Mouse (Mus musculus): ENCODE measurements around the gene Hmgxb4. TPM values are rescaled to one million over a fixed set of nuclear protein-coding genes. Genes with fewer than 3 reads are reported as not detected.

The Hmgxb4 gene
- polyA plus RNA-seq, 1 experiment from 2014 or later, result 53.1 TPM

DNA sequence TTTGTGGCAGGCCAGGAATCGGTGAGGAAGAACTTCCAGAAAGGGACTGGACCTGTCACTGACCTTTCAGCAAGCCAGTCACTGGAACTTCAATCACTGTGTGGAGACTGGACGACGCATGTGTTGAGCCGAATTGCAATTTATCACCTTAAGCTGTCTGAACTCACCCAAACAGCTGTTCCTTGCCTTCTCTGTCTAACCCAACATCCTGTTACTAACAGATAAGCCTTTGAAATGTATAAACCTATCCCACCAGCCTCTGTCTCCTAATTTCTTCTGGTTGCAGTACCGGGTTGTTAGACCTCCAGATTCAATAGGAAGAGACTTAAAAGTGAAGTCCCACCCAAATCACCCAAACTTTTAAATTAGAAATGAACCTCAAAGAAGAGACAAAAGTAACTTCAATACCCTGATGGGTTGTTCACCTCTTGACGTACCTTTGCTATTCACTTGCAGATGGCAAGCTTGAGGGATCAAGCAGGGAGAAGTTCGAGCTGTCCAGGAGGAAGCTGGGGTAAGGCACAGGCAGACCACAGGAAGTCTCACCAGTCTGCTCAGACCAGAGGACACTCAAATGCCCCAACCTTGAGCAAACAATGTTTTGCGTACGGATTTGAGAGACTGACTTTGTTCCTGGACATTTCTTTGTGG lies 13.0 kb upstream of the Hmgxb4 start:
- no peaks in the 10 kb centered on the region for H3K27me3 ChIP-seq (ENCODE audit: control insufficient read depth, insufficient read depth, low read length)
- no peak overlapping the region for H3K27ac ChIP-seq (replicated peaks; ENCODE audit: low read depth, low read length)
- DNase-seq (no peak), ATAC-seq (ENCODE audit: low FRiP score, low TSS enrichment) (no peak)
- no peaks in the 10 kb centered on the region for H3K36me3 ChIP-seq (ENCODE audit: control insufficient read depth, insufficient read depth, low read length)
- H3K9ac ChIP-seq (replicated peaks; ENCODE audit: low read length), result no peak overlapping the region
- no peak overlapping the region for H3K4me2 ChIP-seq (ENCODE audit: low read length)
- WGBS, result 68% methylated on average over 9 of the region's 9 CpGs
- no peak overlapping the region for H3K4me3 ChIP-seq (replicated peaks; ENCODE audit: low read depth, low read length)
- H3K9me3 ChIP-seq (ENCODE audit: control insufficient read depth, low read length), result no peaks in the 10 kb centered on the region
- H3K4me1 ChIP-seq (ENCODE audit: control insufficient read depth, insufficient read depth, low read length), result no peaks in the 10 kb centered on the region

DNA sequence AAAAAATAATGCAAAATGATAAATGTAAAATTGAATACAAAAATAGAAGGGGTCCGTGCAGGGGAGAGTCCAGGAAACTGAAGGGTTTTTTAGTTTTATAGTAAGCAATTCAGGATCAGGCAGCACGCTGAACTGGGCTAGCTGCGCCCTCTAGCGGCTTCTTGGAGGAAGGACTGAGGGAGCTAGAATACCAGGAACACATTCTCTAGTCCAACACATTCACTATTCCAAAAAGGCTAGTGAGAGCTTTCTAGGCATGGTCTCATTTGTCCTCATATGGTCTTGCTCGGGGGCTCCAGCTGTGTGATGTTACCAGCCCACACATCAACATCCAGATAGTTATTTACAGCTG lies 12.5 kb upstream of the Hmgxb4 start:
- ATAC-seq (ENCODE audit: low FRiP score, low TSS enrichment) (no peak), DNase-seq (peak; percentile 85)
- no peak overlapping the region for H3K4me3 ChIP-seq (replicated peaks; ENCODE audit: low read depth, low read length)
- no peak overlapping the region for H3K27ac ChIP-seq (replicated peaks; ENCODE audit: low read depth, low read length)
- H3K9me3 ChIP-seq (ENCODE audit: control insufficient read depth, low read length), result no peaks in the 10 kb centered on the region
- H3K9ac ChIP-seq (replicated peaks; ENCODE audit: low read length), result no peak overlapping the region
- H3K4me2 ChIP-seq (ENCODE audit: low read length), result no peak overlapping the region
- no peaks in the 10 kb centered on the region for H3K36me3 ChIP-seq (ENCODE audit: control insufficient read depth, insufficient read depth, low read length)
- no peaks in the 10 kb centered on the region for H3K27me3 ChIP-seq (ENCODE audit: control insufficient read depth, insufficient read depth, low read length)
- 3% methylated on average over 5 of the region's 5 CpGs for WGBS
- no peaks in the 10 kb centered on the region for H3K4me1 ChIP-seq (ENCODE audit: control insufficient read depth, insufficient read depth, low read length)

GRCm38 (mm10) chr8:74981809-74982208 lies 11.3 kb upstream of the Hmgxb4 start:
- Histone ChIP-seq H3K4me3 (replicated peaks; ENCODE audit: low read depth, low read length) (no peak overlapping the region), H3K9ac (replicated peaks; ENCODE audit: low read length) (no peak overlapping the region), H3K27ac (replicated peaks; ENCODE audit: low read depth, low read length) (no peak overlapping the region), H3K27me3 (ENCODE audit: control insufficient read depth, insufficient read depth, low read length) (no peaks in the 10 kb centered on the region), H3K36me3 (ENCODE audit: control insufficient read depth, insufficient read depth, low read length) (no peaks in the 10 kb centered on the region), H3K9me3 (ENCODE audit: control insufficient read depth, low read length) (no peaks in the 10 kb centered on the region), H3K4me2 (ENCODE audit: low read length) (no peak overlapping the region), H3K4me1 (ENCODE audit: control insufficient read depth, insufficient read depth, low read length) (no peaks in the 10 kb centered on the region)
- DNase-seq, result no peak
- ATAC-seq (ENCODE audit: low FRiP score, low TSS enrichment), result no peak
- 90% methylated on average over 6 of the region's 6 CpGs for WGBS

DNA sequence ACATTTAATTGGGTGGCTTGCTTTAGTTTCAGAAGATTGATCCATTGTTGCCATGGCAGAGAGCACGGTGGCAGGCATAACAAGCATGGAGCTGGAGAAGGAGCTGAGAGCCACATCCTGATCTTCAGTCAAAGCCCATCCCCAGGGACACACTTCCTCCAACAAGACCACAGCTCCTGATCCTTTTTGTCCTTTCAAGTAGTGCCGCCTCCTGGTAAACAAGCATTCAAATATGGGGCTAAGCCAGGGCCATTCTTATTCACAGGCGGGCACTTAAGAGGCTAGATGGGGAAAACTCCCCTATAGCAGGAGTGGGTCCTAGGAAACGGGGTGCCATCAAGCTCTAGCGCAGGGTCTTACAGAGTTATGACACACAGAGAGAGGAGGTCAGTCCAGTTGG lies 5.7 kb upstream of the Hmgxb4 start:
- Histone ChIP-seq H3K27ac (replicated peaks; ENCODE audit: low read depth, low read length) (no peak overlapping the region), H3K9ac (replicated peaks; ENCODE audit: low read length) (no peak overlapping the region), H3K36me3 (ENCODE audit: control insufficient read depth, insufficient read depth, low read length) (no peaks in the 10 kb centered on the region), H3K4me1 (ENCODE audit: control insufficient read depth, insufficient read depth, low read length) (no peaks in the 10 kb centered on the region), H3K27me3 (ENCODE audit: control insufficient read depth, insufficient read depth, low read length) (no peaks in the 10 kb centered on the region), H3K4me3 (replicated peaks; ENCODE audit: low read depth, low read length) (no peak overlapping the region), H3K4me2 (ENCODE audit: low read length) (no peak overlapping the region), H3K9me3 (ENCODE audit: control insufficient read depth, low read length) (no peaks in the 10 kb centered on the region)
- 79% methylated on average over 5 of the region's 5 CpGs for WGBS
- no peak for DNase-seq
- no peak for ATAC-seq (ENCODE audit: low FRiP score, low TSS enrichment)

GRCm38 (mm10) chr8:74990021-74990420 lies 3.1 kb upstream of the Hmgxb4 start:
- H3K9me3 ChIP-seq (ENCODE audit: control insufficient read depth, low read length), result no peaks in the 10 kb centered on the region
- H3K36me3 ChIP-seq (ENCODE audit: control insufficient read depth, insufficient read depth, low read length), result no peaks in the 10 kb centered on the region
- 21% methylated on average over 15 of the region's 15 CpGs for WGBS
- H3K4me3 ChIP-seq (replicated peaks; ENCODE audit: low read depth, low read length), result no peak overlapping the region
- DNase-seq, result no peak
- no peak overlapping the region for H3K4me2 ChIP-seq (ENCODE audit: low read length)
- H3K27ac ChIP-seq (replicated peaks; ENCODE audit: low read depth, low read length), result no peak overlapping the region
- H3K9ac ChIP-seq (replicated peaks; ENCODE audit: low read length), result no peak overlapping the region
- H3K27me3 ChIP-seq (ENCODE audit: control insufficient read depth, insufficient read depth, low read length), result no peaks in the 10 kb centered on the region
- H3K4me1 ChIP-seq (ENCODE audit: control insufficient read depth, insufficient read depth, low read length), result peaks cover 11% of the 10 kb centered on the region; the same call in 1 of the 2 replicates
- ATAC-seq (ENCODE audit: low FRiP score, low TSS enrichment), result no peak

GRCm38 (mm10) chr8:74993475-74994451 lies 607 bp downstream of the Hmgxb4 start:
- DNase-seq (peak; percentile 96), ATAC-seq (ENCODE audit: low FRiP score, low TSS enrichment) (peak; percentile 93)
- no peaks in the 10 kb centered on the region for H3K9me3 ChIP-seq (ENCODE audit: control insufficient read depth, low read length)
- peaks cover 5% of the 10 kb centered on the region for H3K36me3 ChIP-seq (ENCODE audit: control insufficient read depth, insufficient read depth, low read length)
- under 1% methylated on average over 108 of the region's 111 CpGs for WGBS
- peaks cover 12% of the 10 kb centered on the region; the same call in 1 of the 2 replicates for H3K4me1 ChIP-seq (ENCODE audit: control insufficient read depth, insufficient read depth, low read length)
- H3K4me3 ChIP-seq (replicated peaks; ENCODE audit: low read depth, low read length), result peak overlapping the region; percentile 94
- peak overlapping the region; percentile 99 for H3K9ac ChIP-seq (replicated peaks; ENCODE audit: low read length)
- peak overlapping the region; percentile 66 for H3K4me2 ChIP-seq (ENCODE audit: low read length)
- no peaks in the 10 kb centered on the region for H3K27me3 ChIP-seq (ENCODE audit: control insufficient read depth, insufficient read depth, low read length)
- peak overlapping the region; percentile 98 for H3K27ac ChIP-seq (replicated peaks; ENCODE audit: low read depth, low read length)

DNA sequence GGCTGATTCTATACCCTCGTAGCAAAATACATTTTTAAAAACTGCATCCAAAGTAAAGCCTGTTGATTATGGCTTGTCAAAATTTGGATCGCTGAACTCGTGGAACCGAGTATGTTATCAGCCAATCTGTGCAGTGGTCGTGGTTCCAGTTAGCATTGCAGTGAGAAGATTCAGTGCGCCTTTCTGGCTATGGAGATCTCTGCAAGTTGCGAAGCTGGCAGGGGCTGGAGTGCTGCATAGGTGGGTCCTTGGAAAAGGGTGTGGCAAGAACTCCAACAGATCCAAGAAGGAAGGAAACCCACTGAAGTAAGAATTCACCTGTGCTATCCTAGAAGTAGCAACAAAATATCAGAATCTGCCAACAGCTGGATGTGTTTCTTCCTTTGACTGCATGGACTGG lies 1.4 kb downstream of the Hmgxb4 start:
- DNase-seq (peak; percentile 44), ATAC-seq (ENCODE audit: low FRiP score, low TSS enrichment) (no peak; the same call in 1 of the 2 replicates)
- Histone ChIP-seq H3K36me3 (ENCODE audit: control insufficient read depth, insufficient read depth, low read length) (peaks cover 13% of the 10 kb centered on the region), H3K27me3 (ENCODE audit: control insufficient read depth, insufficient read depth, low read length) (no peaks in the 10 kb centered on the region), H3K9me3 (ENCODE audit: control insufficient read depth, low read length) (no peaks in the 10 kb centered on the region), H3K27ac (replicated peaks; ENCODE audit: low read depth, low read length) (peak overlapping the region; percentile 98; the same call in 1 of the 2 replicates), H3K4me2 (ENCODE audit: low read length) (peak overlapping the region; percentile 66), H3K4me3 (replicated peaks; ENCODE audit: low read depth, low read length) (peak overlapping the region; percentile 94), H3K9ac (replicated peaks; ENCODE audit: low read length) (peak overlapping the region; percentile 99), H3K4me1 (ENCODE audit: control insufficient read depth, insufficient read depth, low read length) (peaks cover 12% of the 10 kb centered on the region; the same call in 1 of the 2 replicates)
- 7% methylated on average over 7 of the region's 7 CpGs for WGBS

GRCm38 (mm10) chr8:75000431-75000830 lies 7.3 kb downstream of the Hmgxb4 start:
- Histone ChIP-seq H3K27me3 (ENCODE audit: control insufficient read depth, insufficient read depth, low read length) (no peaks in the 10 kb centered on the region), H3K9ac (replicated peaks; ENCODE audit: low read length) (no peak overlapping the region), H3K27ac (replicated peaks; ENCODE audit: low read depth, low read length) (no peak overlapping the region), H3K4me3 (replicated peaks; ENCODE audit: low read depth, low read length) (no peak overlapping the region), H3K36me3 (ENCODE audit: control insufficient read depth, insufficient read depth, low read length) (peaks cover 52% of the 10 kb centered on the region), H3K4me2 (ENCODE audit: low read length) (no peak overlapping the region), H3K9me3 (ENCODE audit: control insufficient read depth, low read length) (no peaks in the 10 kb centered on the region), H3K4me1 (ENCODE audit: control insufficient read depth, insufficient read depth, low read length) (no peaks in the 10 kb centered on the region)
- DNase-seq, result no peak
- ATAC-seq (ENCODE audit: low FRiP score, low TSS enrichment), result no peak
- WGBS, result 94% methylated on average over 3 of the region's 3 CpGs
